Mouse (Mus musculus): Measurements from ENCODE around the gene Prkcq. TPM values are rescaled to one million over a fixed set of nuclear protein-coding genes. Genes with fewer than 3 reads are reported as not detected.

The Prkcq gene
- polyA plus RNA-seq, 1 experiment from 2014 or later: 1.8 TPM

DNA sequence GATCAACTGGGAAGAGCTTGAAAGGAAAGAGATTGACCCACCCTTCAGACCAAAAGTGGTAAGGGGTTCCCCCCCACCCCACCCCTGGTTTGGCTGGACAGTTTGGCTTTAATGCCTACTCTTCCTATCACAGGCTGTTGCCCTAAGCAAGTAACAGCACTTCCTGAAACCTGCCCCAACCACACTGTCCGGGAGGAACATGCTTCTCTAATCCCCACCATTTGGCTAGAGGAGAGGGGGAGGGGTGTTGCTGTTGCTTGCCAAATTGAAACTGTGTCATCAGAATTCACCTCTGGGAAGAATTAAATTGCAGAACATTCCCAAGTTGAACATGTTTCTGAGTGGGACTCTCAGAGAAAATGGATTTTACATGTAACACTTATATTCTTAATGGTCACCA is 127.5 kb downstream of the Prkcq start:
- no peaks in the 10 kb centered on the region for H3K27me3 ChIP-seq (ENCODE audit: insufficient read depth, low read length)
- H3K9me3 ChIP-seq (ENCODE audit: low read depth, low read length): no peaks in the 10 kb centered on the region
- no peak overlapping the region for H3K27ac ChIP-seq (ENCODE audit: low read depth)
- peaks cover 4% of the 10 kb centered on the region for H3K4me1 ChIP-seq (ENCODE audit: insufficient read depth)
- WGBS: 25% methylated on average over 1 of the region's 1 CpGs
- DNase-seq: no peak
- H3K4me3 ChIP-seq (ENCODE audit: low read depth, low read length): no peak overlapping the region
- ATAC-seq (ENCODE audit: insufficient read depth): no peak; the same call in 1 of the 2 replicates
- TF ChIP-seq CTCF (IDR thresholded peaks at IDR 0.05; ENCODE audit: low read depth): no peak
- no peak overlapping the region for H3K4me2 ChIP-seq
- no peaks in the 10 kb centered on the region for H3K36me3 ChIP-seq (ENCODE audit: insufficient read depth)
- H3K9ac ChIP-seq: no peak overlapping the region

DNA sequence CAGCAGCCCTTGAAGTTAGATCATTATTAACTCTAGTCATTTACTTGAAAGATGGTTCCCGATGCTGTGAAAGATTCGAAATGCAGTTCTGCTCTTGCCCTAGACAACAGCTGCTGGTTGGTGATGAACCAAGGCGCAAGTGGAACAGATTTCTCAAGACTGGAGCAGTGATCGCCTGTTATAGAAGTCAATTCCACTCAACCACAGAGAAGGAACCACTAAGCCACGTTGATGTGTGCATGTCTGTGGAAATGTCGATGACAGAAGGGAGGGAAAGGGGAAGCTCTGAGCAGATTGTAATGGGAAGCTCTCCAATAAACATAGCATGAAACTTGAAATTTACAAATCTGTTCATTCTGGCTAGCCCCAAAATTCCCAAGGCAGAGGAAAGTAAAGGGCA is 128.5 kb downstream of the Prkcq start:
- H3K9ac ChIP-seq: no peak overlapping the region
- TF ChIP-seq CTCF (IDR thresholded peaks at IDR 0.05; ENCODE audit: low read depth): no peak
- WGBS: 76% methylated on average over 6 of the region's 6 CpGs
- H3K4me3 ChIP-seq (ENCODE audit: low read depth, low read length): no peak overlapping the region
- no peaks in the 10 kb centered on the region for H3K27me3 ChIP-seq (ENCODE audit: insufficient read depth, low read length)
- no peak overlapping the region for H3K27ac ChIP-seq (ENCODE audit: low read depth)
- DNase-seq (no peak), ATAC-seq (ENCODE audit: insufficient read depth) (no peak)
- H3K4me1 ChIP-seq (ENCODE audit: insufficient read depth): no peaks in the 10 kb centered on the region
- H3K9me3 ChIP-seq (ENCODE audit: low read depth, low read length): no peaks in the 10 kb centered on the region
- no peak overlapping the region for H3K4me2 ChIP-seq
- no peaks in the 10 kb centered on the region for H3K36me3 ChIP-seq (ENCODE audit: insufficient read depth)

DNA sequence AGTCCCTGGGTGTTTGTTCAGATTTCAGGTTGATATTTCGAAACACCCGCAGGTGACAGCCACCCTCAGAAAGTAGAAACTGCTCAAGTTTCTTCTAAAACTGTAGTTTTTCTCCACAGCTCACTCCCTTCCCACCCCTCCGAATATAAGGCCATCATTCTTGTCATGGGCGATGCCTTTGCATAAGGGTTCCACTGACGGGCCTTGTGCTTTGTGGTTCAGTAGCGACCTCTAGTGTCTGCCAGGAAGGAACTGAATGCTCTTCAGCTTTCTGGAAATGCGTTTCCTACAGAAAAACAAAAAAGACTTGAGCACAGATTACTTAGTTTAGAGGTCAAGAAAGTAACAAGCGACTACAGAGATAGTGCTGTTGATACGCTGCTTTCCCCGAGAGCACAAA is 148.3 kb downstream of the Prkcq start:
- DNase-seq: peak; percentile 84
- WGBS: 28% methylated on average over 10 of the region's 10 CpGs
- no peaks in the 10 kb centered on the region for H3K4me1 ChIP-seq (ENCODE audit: insufficient read depth)
- no peaks in the 10 kb centered on the region for H3K27me3 ChIP-seq (ENCODE audit: insufficient read depth, low read length)
- TF ChIP-seq CTCF (IDR thresholded peaks at IDR 0.05; ENCODE audit: low read depth): peak; percentile 77
- no peaks in the 10 kb centered on the region for H3K9me3 ChIP-seq (ENCODE audit: low read depth, low read length)
- no peak overlapping the region for H3K4me3 ChIP-seq (ENCODE audit: low read depth, low read length)
- no peaks in the 10 kb centered on the region for H3K36me3 ChIP-seq (ENCODE audit: insufficient read depth)
- no peak overlapping the region for H3K4me2 ChIP-seq
- H3K9ac ChIP-seq: no peak overlapping the region
- H3K27ac ChIP-seq (ENCODE audit: low read depth): no peak overlapping the region
- ATAC-seq (ENCODE audit: insufficient read depth): 0 out of 2 replicates have a peak, but pooled peaks have one; percentile 31

DNA sequence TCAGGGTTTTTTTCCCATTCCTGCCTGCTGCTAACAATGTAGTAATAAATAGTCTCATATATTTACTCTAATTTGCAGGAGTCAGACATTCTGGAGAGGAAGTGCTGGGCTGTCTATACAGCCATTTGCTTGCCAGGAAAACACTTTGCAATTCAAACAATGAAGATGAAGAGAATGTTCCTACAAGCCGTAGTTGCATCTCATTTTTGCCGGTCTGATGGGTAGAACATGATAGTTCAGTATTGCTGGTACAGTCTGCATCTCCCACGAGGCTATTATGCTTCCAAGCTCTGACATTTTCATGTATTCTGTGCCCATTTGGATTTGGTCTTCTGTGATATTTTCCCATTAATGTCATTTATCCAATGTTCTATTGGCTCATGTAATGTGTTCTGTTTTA is 150.5 kb downstream of the Prkcq start:
- no peaks in the 10 kb centered on the region for H3K4me1 ChIP-seq (ENCODE audit: insufficient read depth)

DNA sequence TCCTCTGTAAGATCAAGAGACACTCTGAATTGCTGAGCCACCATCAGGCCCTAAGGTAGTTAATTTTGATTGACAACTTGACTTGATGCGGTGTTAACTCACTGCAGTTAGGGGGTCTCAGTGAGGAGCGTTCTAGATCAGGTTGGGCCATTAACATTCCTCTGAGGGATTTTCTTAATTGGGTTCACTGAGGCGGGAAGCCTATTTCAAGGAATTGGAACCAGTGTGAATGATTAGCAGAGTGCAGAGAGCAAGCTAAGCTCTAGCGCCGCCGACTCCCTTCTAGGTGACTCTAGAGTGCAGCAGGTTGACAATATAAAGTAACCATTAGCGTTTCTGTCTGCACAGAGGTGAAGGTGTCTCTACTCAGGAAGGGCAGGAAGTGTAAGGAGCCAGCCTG is 155.4 kb downstream of the Prkcq start:
- H3K27me3 ChIP-seq (ENCODE audit: insufficient read depth, low read length): no peaks in the 10 kb centered on the region
- no peaks in the 10 kb centered on the region for H3K4me1 ChIP-seq (ENCODE audit: insufficient read depth)
- no peak overlapping the region for H3K27ac ChIP-seq (ENCODE audit: low read depth)
- DNase-seq: no peak
- H3K9me3 ChIP-seq (ENCODE audit: low read depth, low read length): no peaks in the 10 kb centered on the region
- 58% methylated on average over 7 of the region's 7 CpGs for WGBS
- no peak for ATAC-seq (ENCODE audit: insufficient read depth)
- no peak for TF ChIP-seq CTCF (IDR thresholded peaks at IDR 0.05; ENCODE audit: low read depth)
- H3K4me2 ChIP-seq: no peak overlapping the region
- H3K36me3 ChIP-seq (ENCODE audit: insufficient read depth): no peaks in the 10 kb centered on the region
- H3K4me3 ChIP-seq (ENCODE audit: low read depth, low read length): no peak overlapping the region
- H3K9ac ChIP-seq: no peak overlapping the region

More for the DNA sequence above, 150.5 kb downstream of the Prkcq start:
- no peaks in the 10 kb centered on the region for H3K9me3 ChIP-seq (ENCODE audit: low read depth, low read length)
- no peak overlapping the region for H3K9ac ChIP-seq
- no peak overlapping the region for H3K4me3 ChIP-seq (ENCODE audit: low read depth, low read length)
- no peak for TF ChIP-seq CTCF (IDR thresholded peaks at IDR 0.05; ENCODE audit: low read depth)
- no peaks in the 10 kb centered on the region for H3K36me3 ChIP-seq (ENCODE audit: insufficient read depth)
- no peaks in the 10 kb centered on the region for H3K27me3 ChIP-seq (ENCODE audit: insufficient read depth, low read length)
- WGBS: 66% methylated on average over 3 of the region's 3 CpGs
- ATAC-seq (ENCODE audit: insufficient read depth): no peak
- no peak overlapping the region for H3K27ac ChIP-seq (ENCODE audit: low read depth)
- DNase-seq: no peak
- H3K4me2 ChIP-seq: no peak overlapping the region

DNA sequence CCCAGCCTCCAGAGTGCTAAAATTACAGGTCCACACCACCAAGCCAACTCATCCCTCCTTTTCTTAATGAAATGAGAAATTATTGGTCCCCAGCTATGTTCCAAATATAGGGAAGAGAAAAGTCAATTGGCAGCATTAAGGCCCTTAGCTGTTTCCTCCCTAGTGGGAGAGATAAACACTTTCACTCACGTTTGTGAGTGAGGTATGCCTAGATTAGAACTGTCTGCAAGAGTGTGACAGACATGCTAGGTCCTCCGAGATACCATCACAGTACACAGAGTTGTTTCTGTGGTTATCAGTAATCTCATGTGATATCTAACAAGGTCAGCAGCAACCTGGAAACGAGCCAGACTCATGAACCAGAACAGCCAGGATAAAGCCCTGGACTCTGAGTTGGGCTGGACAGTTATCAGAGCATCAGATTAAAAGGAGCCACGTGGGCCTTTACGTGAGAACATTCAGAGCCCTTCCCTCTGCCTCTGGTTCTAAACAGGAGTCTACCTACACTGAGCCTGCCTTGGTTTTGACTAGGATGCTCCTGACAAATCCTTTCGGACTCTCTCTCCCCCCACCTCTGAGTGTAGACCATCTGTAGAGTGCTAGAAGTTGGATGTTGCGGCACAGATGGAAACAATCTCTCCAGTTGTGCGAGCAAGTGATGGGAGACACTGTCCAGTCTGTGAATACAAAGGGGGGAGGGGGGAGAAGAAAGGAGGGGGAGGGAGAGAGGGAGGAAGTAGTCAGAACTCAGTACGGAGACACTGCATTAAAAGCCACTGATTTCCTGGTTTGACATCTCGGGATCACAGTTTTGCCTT is 157.7 kb downstream of the Prkcq start:
- no peak overlapping the region for H3K4me3 ChIP-seq (ENCODE audit: low read depth, low read length)
- 18% methylated on average over 10 of the region's 10 CpGs for WGBS
- H3K36me3 ChIP-seq (ENCODE audit: insufficient read depth): no peaks in the 10 kb centered on the region
- TF ChIP-seq CTCF (IDR thresholded peaks at IDR 0.05; ENCODE audit: low read depth): no peak
- no peak overlapping the region for H3K9ac ChIP-seq
- H3K9me3 ChIP-seq (ENCODE audit: low read depth, low read length): no peaks in the 10 kb centered on the region
- H3K27ac ChIP-seq (ENCODE audit: low read depth): no peak overlapping the region
- no peak overlapping the region for H3K4me2 ChIP-seq
- no peaks in the 10 kb centered on the region for H3K4me1 ChIP-seq (ENCODE audit: insufficient read depth)
- H3K27me3 ChIP-seq (ENCODE audit: insufficient read depth, low read length): no peaks in the 10 kb centered on the region
- ATAC-seq (ENCODE audit: insufficient read depth) (peak; percentile 85), DNase-seq (peak; percentile 62)

DNA sequence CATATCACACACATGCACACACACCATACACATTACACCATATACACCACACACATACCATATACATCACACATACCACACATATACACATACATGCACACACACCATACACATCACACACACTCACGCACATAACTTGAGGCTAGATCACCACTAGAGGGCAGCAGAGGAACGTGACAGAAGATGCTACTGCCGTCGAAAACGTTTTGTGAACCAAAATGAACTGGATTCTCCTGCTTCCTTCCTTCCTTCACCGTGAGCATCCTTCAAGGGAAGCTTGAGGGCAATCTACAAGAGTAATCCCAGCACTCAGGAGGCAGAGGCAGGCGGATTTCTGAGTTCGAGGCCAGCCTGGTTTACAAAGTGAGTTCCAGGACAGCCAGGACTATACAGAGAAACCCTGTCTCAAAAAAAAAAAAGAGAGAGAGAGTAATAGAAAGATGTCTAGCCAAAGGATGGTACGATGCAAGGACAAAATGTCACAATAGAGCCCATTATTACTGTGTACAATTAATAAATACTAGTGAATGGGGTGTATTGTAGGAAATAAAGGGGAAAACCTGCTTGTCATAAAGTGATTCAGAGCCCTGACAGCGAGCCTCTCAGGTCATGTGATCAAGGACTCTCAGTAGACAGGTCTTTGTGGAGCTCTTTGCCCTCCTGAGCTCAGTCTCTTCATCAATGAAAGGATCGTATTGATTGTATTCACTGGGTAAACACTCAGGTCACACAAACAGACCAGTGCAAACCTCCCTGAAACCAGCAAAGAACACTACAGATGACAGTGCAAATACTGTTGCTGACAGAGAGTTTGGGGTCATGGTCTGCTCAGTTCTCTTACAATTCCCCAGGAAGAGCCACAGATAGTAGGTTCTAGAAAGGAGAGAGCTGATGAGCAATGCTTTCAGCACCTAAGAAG is 159.9 kb downstream of the Prkcq start:
- 25% methylated on average over 11 of the region's 11 CpGs for WGBS
- TF ChIP-seq CTCF (IDR thresholded peaks at IDR 0.05; ENCODE audit: low read depth): peak; percentile 99
- DNase-seq (peak; percentile 97), ATAC-seq (ENCODE audit: insufficient read depth) (peak; percentile 76)
- Histone ChIP-seq H3K27me3 (ENCODE audit: insufficient read depth, low read length) (no peaks in the 10 kb centered on the region), H3K4me2 (no peak overlapping the region), H3K4me1 (ENCODE audit: insufficient read depth) (no peaks in the 10 kb centered on the region), H3K9ac (no peak overlapping the region), H3K4me3 (ENCODE audit: low read depth, low read length) (no peak overlapping the region), H3K9me3 (ENCODE audit: low read depth, low read length) (no peaks in the 10 kb centered on the region), H3K36me3 (ENCODE audit: insufficient read depth) (no peaks in the 10 kb centered on the region), H3K27ac (ENCODE audit: low read depth) (no peak overlapping the region)

Data from lung, embryonic 14.5 days (tissue).